Mouse (Mus musculus): Measurements from ENCODE around the gene Gtf2ird1. TPM values are rescaled to one million over a fixed set of nuclear protein-coding genes. Genes with fewer than 3 reads are reported as not detected.

The Gtf2ird1 gene
- total RNA-seq, 4 experiments from 2014 or later = 13.1 to 15.3 (median 14.8) TPM

GRCm38 (mm10) chr5:134314688-134315622 is 141.6 kb downstream of the Gtf2ird1 start, which contains the start of gene Gtf2i:
Gene Gtf2i, minus strand, starts transcription at chr5:134314760.
- peak; percentile 92 to 94 for DNase-seq (ENCODE audit: low spot score in 2 of 2)

DNA sequence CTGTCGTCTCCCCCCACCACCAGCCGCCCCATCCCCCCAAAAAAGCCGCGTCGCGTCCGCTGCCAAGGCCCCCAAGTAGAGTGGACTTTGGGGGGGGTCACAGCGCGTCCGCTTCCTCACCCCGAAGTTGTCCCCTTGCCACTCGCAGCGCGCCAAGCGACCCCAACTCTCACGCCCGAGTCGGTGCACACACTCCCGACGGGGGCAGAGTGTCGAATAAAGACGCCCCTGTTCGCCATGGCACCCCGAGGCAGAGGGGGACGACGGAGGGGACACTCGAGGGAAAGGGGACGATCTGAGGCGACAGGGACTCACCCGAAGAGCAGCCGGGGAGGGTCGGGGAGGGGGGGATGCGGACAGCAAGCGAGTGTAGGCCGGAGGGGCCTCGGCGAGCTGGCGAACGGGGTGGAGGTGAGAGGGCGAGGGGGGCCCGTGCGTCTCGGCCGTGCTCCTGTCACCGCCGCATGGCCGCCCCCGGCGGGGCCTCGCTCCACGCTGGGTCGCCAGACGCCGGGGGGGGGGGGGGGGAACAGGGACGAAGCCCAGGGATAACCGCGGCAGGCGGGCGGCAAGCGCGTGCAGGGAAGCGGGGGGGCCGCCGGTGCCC is 142.3 kb downstream of the Gtf2ird1 start:
- no peak for DNase-seq (ENCODE audit: low spot score in 2 of 2)

DNA sequence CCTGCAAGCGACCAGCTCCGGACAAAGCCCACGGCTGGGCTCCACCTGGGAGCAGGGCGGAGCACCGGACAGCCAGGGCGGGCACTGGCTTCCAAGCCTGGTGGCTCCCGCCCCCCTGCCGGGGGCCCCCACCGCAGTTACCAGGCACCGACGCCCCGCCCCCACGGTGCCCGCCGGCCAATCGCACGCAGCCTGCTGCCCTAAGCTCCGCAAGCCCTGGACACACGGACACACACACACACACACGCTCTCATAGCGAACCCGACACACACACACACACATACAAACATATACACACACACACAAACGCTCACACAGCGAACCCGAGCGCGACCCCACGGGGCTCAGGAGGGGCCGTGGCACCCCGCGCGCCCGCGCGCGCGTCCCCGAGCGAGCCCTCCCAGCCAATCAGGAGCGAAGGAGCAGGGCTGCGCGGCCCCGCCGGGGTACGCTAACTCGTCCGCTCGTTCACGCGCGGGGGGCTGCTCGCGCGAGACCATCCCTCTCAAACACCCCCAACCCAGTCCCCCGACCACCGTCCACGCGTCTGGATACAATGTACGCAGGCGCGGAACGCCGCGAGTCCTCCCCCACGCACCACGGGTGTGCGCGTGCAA is 143.0 kb downstream of the Gtf2ird1 start:
- DNase-seq (ENCODE audit: low spot score in 2 of 2) = peak; percentile 91 to 94

DNA sequence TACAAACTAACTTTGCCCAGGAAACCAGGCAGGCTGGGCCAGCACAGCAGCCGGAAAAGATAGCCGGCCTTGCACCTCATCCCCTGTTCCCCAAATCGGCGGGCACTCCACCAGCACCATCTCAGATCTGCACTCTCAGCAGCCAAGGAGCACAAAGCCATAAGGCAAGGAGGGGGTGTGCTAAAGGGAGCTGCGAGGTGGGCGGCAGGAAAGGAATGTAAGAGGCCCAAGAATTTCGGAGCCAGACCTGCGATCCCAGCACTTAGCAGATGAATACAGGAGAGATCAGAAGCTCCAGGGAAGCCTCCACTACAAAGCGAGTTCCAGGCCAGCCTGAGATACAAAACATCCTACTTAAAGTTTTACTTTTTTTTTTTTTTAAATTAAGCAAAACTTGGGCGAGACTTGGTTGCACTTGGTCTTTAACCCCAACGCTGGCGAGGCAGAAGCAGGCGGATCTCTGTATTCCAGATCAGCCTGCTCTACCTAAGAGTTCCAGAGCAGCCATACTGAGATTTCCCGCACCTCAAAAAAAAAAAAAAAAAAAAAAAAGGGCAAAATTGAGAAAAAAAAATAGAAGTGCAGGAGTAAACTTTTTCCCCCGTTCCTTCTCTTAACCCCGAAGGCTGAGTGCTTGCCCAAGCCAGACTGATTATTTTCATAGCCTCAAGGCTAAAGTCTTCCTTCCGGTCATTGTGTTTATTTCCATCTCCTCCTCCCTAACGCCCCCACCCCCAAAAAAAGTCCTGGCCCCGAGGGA is 143.6 kb downstream of the Gtf2ird1 start:
- no peak for DNase-seq (ENCODE audit: low spot score in 2 of 2)

DNA sequence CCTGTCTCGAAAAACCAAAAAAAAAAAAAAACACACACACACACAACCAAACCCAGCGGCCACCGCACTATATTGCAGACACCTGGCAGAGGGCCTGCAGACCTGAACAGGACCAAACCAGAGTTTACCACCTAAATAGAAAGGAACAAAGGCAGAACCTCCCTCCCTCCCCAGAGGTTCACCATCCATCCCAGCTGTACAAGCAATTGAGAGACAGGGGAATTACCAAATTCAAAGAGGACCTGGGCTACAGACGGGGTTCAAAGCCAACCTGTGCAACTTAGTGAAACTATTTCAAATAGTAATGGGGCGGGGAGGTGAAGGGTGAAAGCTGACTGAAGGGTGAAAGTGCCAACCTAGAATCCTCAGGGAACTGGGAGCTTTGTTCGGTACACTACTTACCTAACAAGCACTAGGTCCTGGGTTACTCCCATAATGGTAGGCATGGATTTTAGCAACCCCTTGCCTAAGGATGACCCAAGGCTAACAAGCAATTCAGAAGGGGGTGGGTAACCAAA is 144.6 kb downstream of the Gtf2ird1 start:
- no peak for DNase-seq (ENCODE audit: low spot score in 2 of 2)

- DNase-seq (ENCODE audit: low spot score in 2 of 2) = no peak
These were observed 146.3 kb downstream of the Gtf2ird1 start for GRCm38 (mm10) chr5:134310201-134310600.

DNA sequence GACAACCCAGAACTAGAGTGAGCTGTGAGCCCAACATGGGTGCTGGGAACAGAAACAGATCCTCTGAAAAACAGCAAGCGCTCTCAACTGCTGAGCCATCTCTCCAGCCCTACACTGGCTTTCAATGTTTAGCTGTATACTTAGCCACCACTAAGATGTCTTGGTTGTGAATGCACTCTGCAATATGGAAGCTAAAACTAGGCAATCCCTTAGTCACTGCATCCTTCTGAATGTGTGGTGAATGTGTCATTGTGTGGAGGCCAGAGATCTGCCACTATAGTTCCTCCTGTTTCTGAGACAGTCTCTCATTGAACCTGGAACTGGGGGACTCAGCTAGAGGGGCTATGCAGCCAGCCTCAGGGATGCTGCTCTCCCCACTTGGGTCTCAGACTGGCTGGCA is 147.2 kb downstream of the Gtf2ird1 start:
- DNase-seq (ENCODE audit: low spot score in 2 of 2) = no peak

Small RNA genes lying within 50 kb of the gene (microRNA-seq; reads per million reads assigned to microRNA genes)
- gene Gm26340 (not detected), gene Mir3965 (not detected)

Other genes starting within 250 kb of the Gtf2ird1 start
- gene Ncf1, start 227.1 kb downstream of the Gtf2ird1 start, total RNA-seq (2022) = 1 to 10 TPM in 2 of 4 experiments, under 1 TPM in 2; 0.65 to 1.5 (median 0.94) TPM
- gene Gtf2i, start 142.0 kb downstream of the Gtf2ird1 start, total RNA-seq (2022) = 100 to 1,000 TPM; 109 to 119 (median 112) TPM
- 1 to 10 TPM; 1.4 to 2.1 (median 1.9) TPM for gene Clip2, start 95.7 kb upstream of the Gtf2ird1 start, total RNA-seq (2022)
- not detected for gene Syna, start 103.5 kb upstream of the Gtf2ird1 start, total RNA-seq (2022)
- gene Rfc2, start 124.7 kb upstream of the Gtf2ird1 start, total RNA-seq (2022) = 10 to 100 TPM; 16.0 to 23.8 (median 19.5) TPM
- 1 to 10 TPM in 1 of 4 experiments, under 1 TPM in 2, not detected in 1; 0.59 to 1.9 (median 0.88) TPM for gene Lat2, start 158.3 kb upstream of the Gtf2ird1 start, total RNA-seq (2022)
- gene Eif4h, start 182.8 kb upstream of the Gtf2ird1 start, total RNA-seq (2022) = 10 to 100 TPM; 85.4 to 90.6 (median 87.9) TPM
- 1 to 10 TPM in 2 of 4 experiments, under 1 TPM in 2; 0.92 to 1.5 (median 1.2) TPM for gene Limk1, start 231.9 kb upstream of the Gtf2ird1 start, total RNA-seq (2022)